Comparison of ENCODE assay signal across 16 mouse cellular contexts in genomic region chr16:72973685-72974084, GRCm38 (mm10).
"Had no signal": no experiment of that assay in that cellular context is flagged by ENCODE, and none has a peak within 500 bp of the region (broad histone marks: within the 10 kb centered on the region; RNA-seq: fewer than 3 reads in every experiment).

No protein-coding gene starts in this region.

- DNase-seq: kidney, adult 18-20 months; kidney, adult 9 months; kidney, postnatal 14 days; layer of hippocampus, adult 9-11 months; liver; liver, embryonic 13.5 days; lung, embryonic 14.5 days; lung, postnatal 10 days; lung, postnatal 36 days; midbrain, embryonic 14.5 days; thymus, adult 18-20 months; thymus, postnatal 36 days had no signal

- H3K4me2 ChIP-seq: limb, embryonic 13.5 days; liver, embryonic 13.5 days; lung, embryonic 14.5 days; midbrain, embryonic 11.5 days had no signal

- H3K9me3 ChIP-seq: limb, embryonic 10.5 days; limb, embryonic 13.5 days; liver, embryonic 13.5 days had no signal

- H3K4me3 ChIP-seq: layer of hippocampus, adult 2 months; limb, embryonic 10.5 days; limb, embryonic 13.5 days; liver, embryonic 13.5 days had no signal

- H3K9ac ChIP-seq: limb, embryonic 13.5 days; liver, embryonic 13.5 days; lung, embryonic 14.5 days had no signal

- H3K27me3 ChIP-seq: limb, embryonic 13.5 days; liver, embryonic 13.5 days had no signal

- H3K4me1 ChIP-seq: limb, embryonic 13.5 days; liver, embryonic 13.5 days had no signal

- H3K27ac ChIP-seq: layer of hippocampus, adult 2 months; limb, embryonic 10.5 days; limb, embryonic 13.5 days; liver, embryonic 13.5 days had no signal
